Comparison of ENCODE assay signal across 8 mouse cellular contexts in the genomic region with DNA sequence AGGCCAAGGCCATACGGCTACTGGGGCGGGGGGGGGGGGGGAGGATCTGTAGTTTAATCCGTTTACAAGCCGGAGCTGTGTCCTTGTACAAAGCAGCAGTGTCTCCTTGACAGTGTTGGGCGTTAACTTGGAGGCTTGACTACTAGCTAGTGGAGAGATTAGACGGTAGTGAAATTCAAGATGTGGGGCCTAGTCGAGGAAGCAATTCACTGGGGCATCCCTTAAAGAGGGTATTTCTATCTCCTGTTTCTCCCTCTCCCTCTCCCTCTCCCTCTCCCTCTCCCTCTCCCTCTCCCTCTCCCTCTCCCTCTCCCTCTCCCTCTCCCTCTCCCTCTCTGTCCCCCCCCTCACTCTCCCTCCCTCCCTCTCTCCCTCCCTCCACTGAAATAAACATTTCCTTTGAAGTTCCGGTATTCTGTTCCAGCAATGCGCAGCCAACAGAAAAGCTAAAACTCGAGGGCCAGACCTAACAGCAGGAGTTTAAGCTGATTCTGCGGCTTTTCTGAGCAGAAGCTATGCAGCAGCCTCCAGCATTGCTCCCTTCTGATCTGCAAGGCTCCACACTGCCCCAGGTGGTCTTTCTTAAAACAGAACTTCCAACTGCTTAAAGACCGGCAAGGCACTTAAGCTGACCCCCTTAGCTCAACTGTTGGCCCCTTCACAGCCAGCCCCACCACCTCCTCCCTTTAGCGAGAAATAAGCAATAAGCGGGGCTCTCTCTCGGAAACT. TPM values are rescaled to one million over a fixed set of nuclear protein-coding genes. Genes with fewer than 3 reads are reported as not detected.
A peak's percentile ranks its signal among the peaks of the same experiment; 100 is the strongest.
DNase-seq lines count a peak whose midpoint lies in the region; ATAC-seq and TF ChIP-seq lines count a peak whose summit lies in the region.

No protein-coding gene starts in this region.

- TF ChIP-seq CTCF in midbrain, postnatal 0 days (IDR thresholded peaks at IDR 0.05) = peak; percentile 77
- TF ChIP-seq CTCF in cerebellum, adult 2 months (IDR thresholded peaks at IDR 0.05; ENCODE audit: borderline replicate concordance, insufficient read depth, low read depth, low read length) = no peak

- peak overlapping the region; percentile 50; the same call in 1 of the 2 replicates for H3K27ac ChIP-seq in embryonic facial prominence, embryonic 12.5 days
- no peak overlapping the region for H3K27ac ChIP-seq in hindbrain, embryonic 14.5 days
- H3K27ac ChIP-seq in limb, embryonic 11.5 days (replicated peaks; ENCODE audit: low read depth, low read length) = no peak overlapping the region
- H3K27ac ChIP-seq in midbrain, postnatal 0 days (ENCODE audit: low read depth, low read length) = no peak overlapping the region
- no peak overlapping the region for H3K27ac ChIP-seq in cerebellum, adult 2 months (ENCODE audit: insufficient read depth, low read length)

- H3K4me3 ChIP-seq in embryonic facial prominence, embryonic 12.5 days = no peak overlapping the region
- no peak overlapping the region for H3K4me3 ChIP-seq in hindbrain, embryonic 14.5 days (replicated peaks; ENCODE audit: low read length)
- H3K4me3 ChIP-seq in limb, embryonic 11.5 days (ENCODE audit: low read depth, low read length) = no peak overlapping the region
- H3K4me3 ChIP-seq in midbrain, postnatal 0 days (ENCODE audit: low read depth, low read length) = no peak overlapping the region
- H3K4me3 ChIP-seq in cerebellum, adult 2 months (replicated peaks; ENCODE audit: insufficient read depth, low read depth, low read length) = no peak overlapping the region

- ATAC-seq in embryonic facial prominence, embryonic 12.5 days (ENCODE audit: insufficient number of reproducible peaks, insufficient read depth, low FRiP score, low TSS enrichment) = no peak
- ATAC-seq in hindbrain, embryonic 14.5 days (ENCODE audit: low FRiP score) = 0 out of 2 replicates have a peak, but pooled peaks have one; percentile 60
- no peak for ATAC-seq in limb, embryonic 11.5 days (ENCODE audit: insufficient number of reproducible peaks, low FRiP score, low TSS enrichment, low read depth)
- peak; percentile 53; the same call in 1 of the 2 replicates for ATAC-seq in midbrain, postnatal 0 days (ENCODE audit: low FRiP score)

- peak overlapping the region; percentile 36 for H3K4me2 ChIP-seq in embryonic facial prominence, embryonic 12.5 days (replicated peaks)
- H3K4me2 ChIP-seq in hindbrain, embryonic 14.5 days (replicated peaks) = 0 out of 2 replicates have a peak overlapping the region, but pooled peaks have one; percentile 10
- H3K4me2 ChIP-seq in limb, embryonic 11.5 days (ENCODE audit: low read depth, severe bottlenecking) = peak overlapping the region; percentile 10; the same call in 1 of the 2 replicates
- H3K4me2 ChIP-seq in midbrain, postnatal 0 days (ENCODE audit: low read depth, low read length, poor library complexity, severe bottlenecking) = peak overlapping the region; percentile 38; the same call in 1 of the 2 replicates

- H3K9ac ChIP-seq in embryonic facial prominence, embryonic 12.5 days = no peak overlapping the region
- H3K9ac ChIP-seq in hindbrain, embryonic 14.5 days = no peak overlapping the region
- no peak overlapping the region for H3K9ac ChIP-seq in limb, embryonic 11.5 days (ENCODE audit: low read length)
- H3K9ac ChIP-seq in midbrain, postnatal 0 days (replicated peaks; ENCODE audit: low read length, poor library complexity, severe bottlenecking) = no peak overlapping the region

- DNase-seq in right cerebral cortex, adult 18-20 months = peak; percentile 30
- no peak for DNase-seq in right cerebral cortex, postnatal 36 days (ENCODE audit: low spot score in 2 of 2)
- peak; percentile 72 for DNase-seq in hindbrain, embryonic 14.5 days (ENCODE audit: low spot score)
- peak; percentile 71 for DNase-seq in limb, embryonic 11.5 days (ENCODE audit: low spot score)
- peak; percentile 82 for DNase-seq in midbrain, postnatal 0 days (ENCODE audit: low spot score)
- DNase-seq in cerebellum, adult 9-11 months = no peak
- DNase-seq in cerebellum, adult 2 months = no peak

- 3% methylated on average over 15 of the region's 15 CpGs for WGBS in embryonic facial prominence, embryonic 12.5 days
- 4% methylated on average over 14 of the region's 15 CpGs for WGBS in hindbrain, embryonic 14.5 days
- WGBS in limb, embryonic 11.5 days = 3% methylated on average over 15 of the region's 15 CpGs
- 2% methylated on average over 15 of the region's 15 CpGs for WGBS in midbrain, postnatal 0 days
- WGBS in cerebellum, adult 2 months = 22% methylated on average over 15 of the region's 15 CpGs

- TF ChIP-seq POLR2A in cerebellum, adult 2 months (IDR thresholded peaks at IDR 0.05; ENCODE audit: borderline replicate concordance, insufficient read depth, low read length) = no peak

- H3K9me3 ChIP-seq in embryonic facial prominence, embryonic 12.5 days = no peaks in the 10 kb centered on the region
- H3K9me3 ChIP-seq in hindbrain, embryonic 14.5 days (ENCODE audit: control insufficient read depth, low read length) = no peaks in the 10 kb centered on the region
- H3K9me3 ChIP-seq in limb, embryonic 11.5 days (ENCODE audit: control insufficient read depth, low read length) = no peaks in the 10 kb centered on the region
- no peaks in the 10 kb centered on the region for H3K9me3 ChIP-seq in midbrain, postnatal 0 days (ENCODE audit: low read length)

- no peaks in the 10 kb centered on the region for H3K27me3 ChIP-seq in embryonic facial prominence, embryonic 12.5 days
- H3K27me3 ChIP-seq in hindbrain, embryonic 14.5 days (ENCODE audit: control insufficient read depth, insufficient read depth, low read length) = no peaks in the 10 kb centered on the region
- no peaks in the 10 kb centered on the region for H3K27me3 ChIP-seq in limb, embryonic 11.5 days (ENCODE audit: control insufficient read depth, insufficient read depth, low read length)
- no peaks in the 10 kb centered on the region for H3K27me3 ChIP-seq in midbrain, postnatal 0 days (ENCODE audit: insufficient read depth, low read length)
- no peaks in the 10 kb centered on the region for H3K27me3 ChIP-seq in cerebellum, adult 2 months (ENCODE audit: control insufficient read depth, insufficient read depth, low read length)

- H3K36me3 ChIP-seq in embryonic facial prominence, embryonic 12.5 days = no peaks in the 10 kb centered on the region
- H3K36me3 ChIP-seq in hindbrain, embryonic 14.5 days (replicated peaks; ENCODE audit: control insufficient read depth, insufficient read depth) = no peaks in the 10 kb centered on the region
- H3K36me3 ChIP-seq in limb, embryonic 11.5 days (ENCODE audit: control insufficient read depth, insufficient read depth, low read length) = no peaks in the 10 kb centered on the region
- no peaks in the 10 kb centered on the region for H3K36me3 ChIP-seq in midbrain, postnatal 0 days (ENCODE audit: insufficient read depth, low read length)

- H3K4me1 ChIP-seq in embryonic facial prominence, embryonic 12.5 days = peaks cover 15% of the 10 kb centered on the region
- 0 out of 2 replicates have a peak, but pooled peaks cover 3% of the 10 kb centered on the region for H3K4me1 ChIP-seq in hindbrain, embryonic 14.5 days (replicated peaks; ENCODE audit: control insufficient read depth, insufficient read depth, low read length)
- no peaks in the 10 kb centered on the region for H3K4me1 ChIP-seq in limb, embryonic 11.5 days (ENCODE audit: control insufficient read depth, insufficient read depth, low read length)
- no peaks in the 10 kb centered on the region for H3K4me1 ChIP-seq in midbrain, postnatal 0 days (ENCODE audit: insufficient read depth, low read length)
- no peaks in the 10 kb centered on the region for H3K4me1 ChIP-seq in cerebellum, adult 2 months (ENCODE audit: control insufficient read depth, insufficient read depth, low read length)

RNA-seq across cellular contexts. Expression of gene Thoc3, which starts 21.0 kb away (rescaled TPM):
- 142 and 149 TPM in 2 replicates for polyA plus RNA-seq in embryonic facial prominence, embryonic 12.5 days (2016; fragmentation: Nextera tagmentation; extraction: Ambion mirVana)
- 92.9 and 98.6 TPM in 2 replicates for polyA plus RNA-seq in hindbrain, embryonic 14.5 days (2014; fragmentation: Nextera tagmentation; extraction: Ambion mirVana)
- 175 and 176 TPM in 2 replicates for polyA plus RNA-seq in limb, embryonic 11.5 days (2014; fragmentation: Nextera tagmentation; extraction: Ambion mirVana)
- 51.7 and 62.6 TPM in 2 replicates for total RNA-seq in midbrain, postnatal 0 days (2014; rRNA removed)
- polyA plus RNA-seq in midbrain, postnatal 0 days (2015; fragmentation: Nextera tagmentation; extraction: Ambion mirVana) = 127 and 133 TPM in 2 replicates
- polyA plus RNA-seq in cerebellum, adult 2 months (2012; rRNA removed) = 35.6 and 36.2 TPM in 2 replicates

RNA-seq across cellular contexts. Expression of gene Simc1, which starts 55.9 kb away (rescaled TPM):
- polyA plus RNA-seq in embryonic facial prominence, embryonic 12.5 days (2016; fragmentation: Nextera tagmentation; extraction: Ambion mirVana) = 20.2 and 21.1 TPM in 2 replicates
- 27.2 and 28.5 TPM in 2 replicates for polyA plus RNA-seq in hindbrain, embryonic 14.5 days (2014; fragmentation: Nextera tagmentation; extraction: Ambion mirVana)
- 23.3 and 24.4 TPM in 2 replicates for polyA plus RNA-seq in limb, embryonic 11.5 days (2014; fragmentation: Nextera tagmentation; extraction: Ambion mirVana)
- total RNA-seq in midbrain, postnatal 0 days (2014; rRNA removed) = 20.1 and 23.6 TPM in 2 replicates
- polyA plus RNA-seq in midbrain, postnatal 0 days (2015; fragmentation: Nextera tagmentation; extraction: Ambion mirVana) = 9.8 and 10.2 TPM in 2 replicates
- polyA plus RNA-seq in cerebellum, adult 2 months (2012; rRNA removed) = 20.2 and 21.5 TPM in 2 replicates

Comparison
In these comparisons a context has a peak if more than half of its experiments do, and no peak if none do; other contexts are left out.
1. DNase-seq: peak in right cerebral cortex, adult 18-20 months (single experiment), hindbrain, embryonic 14.5 days (single experiment), limb, embryonic 11.5 days (single experiment) and midbrain, postnatal 0 days (single experiment); none in right cerebral cortex, postnatal 36 days (0 of 2), cerebellum, adult 9-11 months (single experiment) and cerebellum, adult 2 months (0 of 2).
2. ATAC-seq: peak in hindbrain, embryonic 14.5 days (single experiment) and midbrain, postnatal 0 days (single experiment); none in embryonic facial prominence, embryonic 12.5 days (single experiment) and limb, embryonic 11.5 days (single experiment).
3. Peak in every context shown above with its lines, with median percentiles within 50 percentile points of each other: H3K4me2 ChIP-seq.